Mouse (Mus musculus) heart, adult 8-10 months (tissue): Measurements from ENCODE around the gene Aldh3b3. TPM values are rescaled to one million over a fixed set of nuclear protein-coding genes. Genes with fewer than 3 reads are reported as not detected.
"Not testable (repeated sequence)": the region's sequence is repeated elsewhere in the genome, so short reads cannot be mapped to it uniquely, and the experiment has no call there.

Source experiments
- DNase-seq: peaks from one replicate; pipeline ENCODE4 v3.0.0; 2022; ENCODE audit warnings: low spot score
- total RNA-seq, 4 experiments: library from RNA; stranded (reverse); gene quantifications; 2 replicates each; pipeline ENCODE4 v1.2.4; 2022

Aldh3b3 gene
- total RNA-seq, 4 experiments from 2014 or later, result 0.35 to 1.2 (median 0.55) TPM

DNA sequence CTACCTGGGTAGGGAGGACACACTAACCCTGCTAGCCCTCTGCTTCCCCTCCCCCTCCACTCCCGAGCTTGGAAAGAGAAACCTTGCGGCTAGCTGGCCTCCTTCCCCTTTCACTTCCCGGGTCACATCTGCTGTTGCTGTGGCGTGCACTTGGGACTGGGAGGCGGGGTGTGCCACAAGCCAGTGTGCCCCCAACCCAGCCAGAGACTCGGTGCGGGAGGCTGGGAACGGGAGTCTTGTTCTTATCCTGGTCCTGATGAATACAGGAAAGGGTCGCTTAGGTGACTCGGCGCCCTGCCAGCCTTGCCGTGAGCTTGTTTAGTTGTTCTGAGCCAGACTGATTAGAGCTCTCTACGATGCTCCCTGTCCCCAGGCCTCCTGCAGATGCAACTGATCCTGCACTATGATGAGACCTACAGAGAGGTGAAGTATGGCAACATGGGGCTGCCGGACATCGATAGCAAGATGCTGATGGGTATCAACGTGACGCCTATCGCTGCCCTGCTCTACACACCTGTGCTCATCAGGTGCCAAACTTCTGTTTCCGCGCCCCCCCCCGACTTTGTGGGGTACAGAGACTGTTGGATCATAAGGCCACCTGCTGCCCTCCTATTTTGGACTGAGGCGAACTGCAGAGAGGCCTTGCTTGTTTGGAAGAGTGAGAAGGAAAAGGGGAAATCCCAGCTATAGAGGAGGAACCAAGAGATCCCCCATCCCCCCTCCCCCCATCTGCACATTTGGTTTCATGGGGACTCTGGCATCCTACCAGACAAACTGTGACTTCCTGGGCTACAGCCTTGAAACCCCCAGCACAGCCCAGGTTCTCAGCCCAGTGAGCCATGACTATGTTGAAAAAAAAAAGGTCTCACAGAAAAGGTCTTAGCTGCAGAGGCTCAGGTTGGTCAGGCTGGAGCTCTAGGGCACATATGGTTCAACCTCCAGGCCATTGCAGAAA lies 22.3 kb upstream of the Aldh3b3 start:
- peak; percentile 77 for DNase-seq

DNA sequence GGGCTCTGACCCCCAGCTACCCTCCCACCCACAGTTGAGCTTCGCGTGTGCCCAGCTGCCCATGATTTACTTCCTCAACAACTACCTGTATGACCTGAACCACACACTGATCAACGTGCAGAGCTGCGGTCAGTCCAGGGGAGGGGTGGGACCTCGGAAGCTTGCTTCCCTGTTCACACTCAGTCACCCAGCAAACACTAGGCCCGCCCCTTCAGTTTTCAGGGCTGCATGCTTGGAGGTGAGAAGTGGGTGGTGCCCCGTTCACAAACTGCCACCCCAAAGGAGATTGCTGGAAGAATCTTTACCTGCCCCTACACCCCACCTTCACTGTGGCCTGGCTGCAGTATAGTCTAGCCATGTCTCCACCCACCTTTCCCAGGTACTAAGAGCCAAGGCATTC lies 16.1 kb upstream of the Aldh3b3 start:
- no peak for DNase-seq

DNA sequence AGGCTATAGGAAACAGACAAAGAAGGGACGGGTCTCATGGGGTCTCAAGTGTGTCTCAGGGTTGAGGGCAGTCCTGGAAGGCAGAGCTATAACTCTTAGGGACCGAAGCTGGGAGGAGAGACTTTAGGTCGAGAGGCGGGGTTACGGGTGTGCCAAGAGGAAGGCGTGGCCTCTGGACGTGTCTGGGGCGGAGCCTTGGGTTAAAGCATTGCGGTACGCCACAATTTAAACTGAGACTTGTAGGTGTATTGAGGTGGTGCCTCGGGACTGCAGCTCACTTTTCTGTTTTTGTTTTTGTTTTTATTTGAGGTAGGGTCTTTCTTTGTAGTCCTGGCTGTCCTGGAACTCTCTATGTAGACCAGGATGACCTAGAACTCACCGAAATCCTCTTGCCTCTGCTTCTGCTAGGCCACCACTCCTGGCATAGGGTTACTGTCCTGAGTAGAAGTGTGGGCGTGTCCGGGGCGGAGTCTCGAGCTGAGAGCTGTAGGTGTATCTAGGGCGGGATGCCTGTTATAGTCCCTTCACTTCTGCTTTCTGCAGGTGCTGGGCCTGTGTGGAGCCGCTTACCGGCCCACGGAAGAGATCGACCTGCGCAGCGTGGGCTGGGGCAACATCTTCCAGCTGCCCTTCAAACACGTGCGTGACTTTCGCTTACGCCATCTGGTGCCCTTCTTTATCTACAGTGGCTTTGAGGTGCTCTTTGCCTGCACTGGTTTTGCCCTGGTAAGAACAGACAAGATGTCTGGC lies 15.3 kb upstream of the Aldh3b3 start:
- no peak for DNase-seq

DNA sequence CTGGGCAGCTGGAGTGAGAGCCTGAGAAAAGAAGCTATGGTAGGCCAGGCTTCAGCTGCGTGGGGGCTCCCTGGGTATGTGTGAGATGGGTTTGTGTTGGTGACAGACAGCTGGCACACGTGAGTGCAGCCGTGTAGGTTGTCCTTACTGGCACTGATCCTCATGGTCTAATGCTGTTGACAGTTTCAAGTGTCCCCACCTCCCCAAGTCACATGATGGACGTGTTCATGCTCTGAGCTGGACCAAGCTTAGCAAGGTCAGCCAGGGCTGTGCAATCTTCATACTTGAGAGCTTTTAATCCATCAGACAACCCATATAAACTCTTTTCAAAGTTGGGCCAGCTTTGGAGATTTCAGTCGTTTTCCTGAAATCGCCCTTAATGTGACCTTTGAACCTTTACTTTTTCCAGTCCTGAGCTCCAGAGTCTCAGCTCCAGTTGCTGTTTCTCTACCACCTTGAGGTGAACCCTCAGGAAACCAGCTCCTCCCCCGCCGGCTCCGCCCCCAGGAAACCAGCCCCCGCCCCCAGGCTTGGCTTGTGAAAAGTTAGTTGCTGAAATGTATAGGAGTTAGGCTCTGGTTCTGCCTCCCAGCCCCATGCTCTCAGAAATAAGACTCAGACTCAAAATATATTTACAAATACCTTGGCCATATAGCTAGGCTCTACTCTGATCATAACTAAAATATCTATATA lies 12.4 kb upstream of the Aldh3b3 start:
- DNase-seq, result peak; percentile 18

DNA sequence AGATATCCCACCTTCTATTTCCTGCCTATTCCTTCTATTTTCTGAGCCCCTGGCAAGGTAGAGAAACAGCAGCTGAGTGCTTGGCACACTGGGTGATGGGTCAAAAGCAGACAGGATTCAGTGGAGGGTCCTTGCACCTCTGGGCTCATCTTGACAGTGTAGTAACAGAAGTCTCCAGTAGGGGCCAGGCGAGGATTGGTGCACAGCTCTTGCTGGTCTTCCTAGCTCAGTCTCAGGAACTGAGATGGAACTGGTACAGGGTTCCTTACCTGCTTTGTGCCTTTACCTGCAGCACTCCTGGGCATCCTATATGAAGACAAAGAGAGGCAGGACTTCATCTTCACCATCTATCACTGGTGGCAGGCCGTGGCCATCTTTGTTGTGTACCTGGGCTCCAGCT lies 11.7 kb upstream of the Aldh3b3 start:
- DNase-seq, result peak; percentile 63

DNA sequence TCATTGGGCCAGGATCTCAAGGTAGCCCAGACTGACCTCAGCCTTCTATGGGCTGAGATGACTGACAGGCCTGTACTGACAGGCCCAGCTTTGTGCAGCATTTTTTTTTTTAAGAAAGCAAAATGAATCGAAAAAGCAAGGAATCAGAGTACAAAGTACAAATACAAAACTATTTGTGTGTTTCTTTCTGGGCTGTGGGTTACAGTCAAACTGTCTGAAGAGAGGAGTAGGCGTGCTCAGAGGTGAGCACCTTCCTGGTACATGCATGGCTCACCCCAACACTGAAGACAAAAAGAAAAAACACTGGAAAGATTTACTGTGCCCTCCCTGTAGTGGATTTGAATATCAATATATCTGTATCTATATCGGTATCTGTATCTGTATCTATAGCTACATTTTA lies 10.6 kb upstream of the Aldh3b3 start:
- no peak for DNase-seq

DNA sequence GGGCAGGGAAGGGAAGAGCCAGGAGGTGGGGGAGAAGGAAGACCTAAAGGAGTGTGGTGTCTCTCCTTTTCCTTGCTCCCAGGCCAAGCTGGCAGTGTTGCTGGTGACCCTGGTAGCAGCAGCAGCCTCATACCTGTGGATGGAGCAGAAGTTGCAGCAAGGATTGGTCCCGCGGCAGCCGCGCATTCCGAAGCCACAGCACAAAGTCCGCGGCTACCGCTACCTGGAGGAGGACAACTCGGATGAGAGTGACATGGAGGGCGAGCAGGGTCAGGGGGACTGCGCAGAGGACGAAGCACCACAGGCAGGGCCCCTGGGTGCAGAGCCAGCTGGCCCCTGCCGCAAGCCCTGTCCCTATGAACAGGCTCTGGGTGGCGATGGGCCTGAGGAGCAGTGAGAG lies 9.9 kb upstream of the Aldh3b3 start:
- no peak for DNase-seq

DNA sequence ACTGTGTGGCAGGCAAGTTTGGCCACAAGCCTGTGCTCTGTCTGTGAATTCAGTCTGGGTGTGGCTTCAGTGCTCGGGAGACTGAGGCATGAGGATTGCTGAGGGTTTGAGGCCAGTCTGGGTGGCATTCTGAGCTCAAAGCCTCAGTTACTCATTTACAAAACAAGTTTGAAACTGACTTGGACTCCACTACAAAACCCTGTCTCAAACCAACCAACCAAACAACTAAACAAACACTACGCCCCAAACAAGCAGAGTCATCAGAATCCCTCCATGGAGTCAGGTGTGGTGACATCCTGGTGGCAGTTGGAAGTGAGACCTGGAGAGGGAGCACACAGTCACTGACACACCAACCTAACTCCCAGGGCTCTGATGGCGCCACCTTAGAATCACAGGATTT lies 8.1 kb upstream of the Aldh3b3 start:
- no peak for DNase-seq

DNA sequence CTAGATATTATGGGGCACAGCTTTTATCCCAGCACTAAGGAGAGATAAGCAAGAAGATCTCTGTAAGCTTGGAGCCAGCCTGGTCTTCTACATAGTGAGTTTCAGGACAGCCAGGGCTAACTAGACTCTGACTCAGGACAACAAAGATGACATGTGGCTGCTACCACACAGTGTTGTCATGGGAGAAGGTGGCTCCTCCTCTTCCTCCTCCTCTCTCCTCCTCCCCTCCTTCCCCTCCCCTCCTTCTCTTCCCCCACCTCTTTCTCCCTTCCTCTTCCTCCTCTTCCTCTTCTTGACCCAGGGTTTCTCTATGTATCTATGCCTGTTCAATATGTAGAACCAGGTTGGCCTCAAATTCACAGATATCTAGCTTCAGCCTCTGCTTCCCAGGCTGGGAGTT lies 7.0 kb upstream of the Aldh3b3 start:
- no peak for DNase-seq

DNA sequence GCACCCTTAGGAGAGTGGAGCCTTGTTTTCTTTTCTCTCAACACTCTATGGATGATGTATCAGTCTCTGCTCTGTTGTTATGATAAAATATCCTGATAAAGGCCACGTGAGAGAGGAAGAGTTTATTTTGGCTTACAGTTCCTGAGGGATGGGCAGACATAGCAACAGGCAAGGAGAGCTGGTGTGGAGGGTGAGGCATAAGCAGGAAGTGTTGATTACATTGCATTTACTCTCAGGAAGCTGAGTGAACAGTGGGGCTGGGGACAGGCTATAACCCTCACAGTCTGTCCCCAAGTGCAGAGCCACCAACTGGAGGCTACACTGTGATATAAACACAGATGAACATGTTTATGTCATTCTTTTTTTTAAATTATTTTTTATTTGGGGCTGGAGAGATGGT lies 6.3 kb upstream of the Aldh3b3 start:
- no peak for DNase-seq

DNA sequence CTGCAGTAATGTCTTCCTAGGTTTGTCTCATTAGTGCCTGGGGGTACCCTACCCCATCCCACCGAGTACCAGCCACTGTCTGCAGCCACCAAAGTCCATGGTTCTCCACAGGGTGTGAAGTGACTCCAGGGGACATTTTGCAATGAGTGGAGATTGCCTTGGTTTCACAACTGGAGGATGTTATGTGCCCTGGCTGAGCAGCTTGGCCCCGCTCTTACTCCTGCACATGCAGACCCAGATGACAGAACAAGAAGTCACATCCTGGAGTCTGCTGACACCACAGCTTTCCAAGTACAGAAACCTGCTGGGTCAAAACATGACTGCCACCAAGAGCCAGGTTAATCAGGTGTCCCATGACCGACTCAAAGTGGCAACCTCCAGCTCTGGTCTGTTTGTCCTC lies 3.4 kb upstream of the Aldh3b3 start:
- no peak for DNase-seq

DNA sequence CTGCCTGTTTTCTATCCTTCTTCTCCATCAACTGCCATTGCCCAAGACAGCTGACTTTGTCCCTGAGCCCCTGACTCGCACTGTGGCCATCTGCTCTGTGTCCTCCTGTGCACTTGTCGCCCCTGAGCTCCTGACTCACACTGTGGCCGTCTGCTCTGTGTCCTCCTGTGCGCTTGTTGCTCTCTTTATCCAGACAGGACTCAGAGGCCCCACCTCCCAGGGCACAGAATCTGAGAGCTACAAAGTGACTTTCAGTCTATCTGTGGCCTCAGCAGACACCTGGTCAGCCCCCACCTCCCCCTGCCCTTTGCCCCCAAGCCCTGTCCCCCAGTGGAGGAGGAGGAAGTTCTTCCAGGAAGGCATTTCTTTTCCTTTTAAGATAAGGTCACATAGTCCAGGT lies 2.6 kb upstream of the Aldh3b3 start:
- no peak for DNase-seq

DNA sequence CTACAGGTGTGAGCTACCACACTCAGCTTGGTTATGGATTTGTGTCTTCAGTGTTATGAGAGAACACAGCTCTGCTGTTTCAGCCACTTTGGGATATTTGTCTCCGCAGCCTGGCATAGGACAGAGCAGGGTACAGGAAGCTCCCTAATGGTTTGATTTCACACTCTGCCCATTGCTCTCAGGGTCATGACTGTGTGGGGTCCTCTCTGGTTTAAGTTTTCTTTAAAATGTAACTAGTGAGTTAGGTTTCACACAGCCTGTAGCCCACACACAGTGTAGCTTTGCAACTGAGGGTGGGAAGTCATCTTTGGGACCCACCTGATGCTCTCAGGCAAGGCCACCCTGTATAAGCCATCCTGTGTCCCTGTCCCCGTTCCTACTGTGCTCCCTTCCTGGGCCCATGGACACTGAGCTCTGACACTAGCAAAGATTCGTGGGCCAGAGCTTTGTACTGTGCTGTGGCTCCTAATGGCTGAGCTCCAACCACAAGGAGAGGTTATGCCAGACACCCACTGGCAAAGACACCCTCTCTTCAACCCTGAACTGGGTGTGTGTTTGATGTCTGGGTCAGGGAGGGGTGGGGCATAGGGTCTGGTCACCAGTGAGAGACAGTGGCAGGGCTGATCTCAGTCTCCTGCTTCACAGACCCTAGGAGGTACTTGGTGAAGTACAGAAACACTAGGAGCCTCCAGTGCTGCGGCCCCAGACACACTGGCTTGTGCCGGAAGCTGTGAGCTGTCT lies 979 bp upstream of the Aldh3b3 start:
- DNase-seq, result not testable (repeated sequence)

DNA sequence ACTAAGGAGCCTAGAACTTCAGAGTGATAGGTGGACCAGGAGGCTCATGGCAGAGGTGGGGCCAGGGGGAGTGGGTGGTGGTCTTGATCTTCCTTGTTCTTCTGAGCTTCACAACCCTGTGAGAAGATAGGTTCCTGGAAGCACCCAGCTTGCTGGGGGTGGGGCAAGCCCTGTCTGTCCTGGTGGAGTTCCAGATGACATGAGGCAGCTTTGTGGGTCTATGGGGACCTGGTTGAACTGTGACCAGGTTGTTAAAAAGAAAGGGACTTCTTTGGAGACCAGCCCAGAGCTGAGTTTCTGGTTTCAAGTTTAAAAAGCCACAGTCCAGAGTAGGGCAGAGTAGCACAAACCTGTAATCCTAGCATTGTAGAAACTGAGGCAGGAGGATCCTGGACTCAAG lies 585 bp downstream of the Aldh3b3 start:
- no peak for DNase-seq

DNA sequence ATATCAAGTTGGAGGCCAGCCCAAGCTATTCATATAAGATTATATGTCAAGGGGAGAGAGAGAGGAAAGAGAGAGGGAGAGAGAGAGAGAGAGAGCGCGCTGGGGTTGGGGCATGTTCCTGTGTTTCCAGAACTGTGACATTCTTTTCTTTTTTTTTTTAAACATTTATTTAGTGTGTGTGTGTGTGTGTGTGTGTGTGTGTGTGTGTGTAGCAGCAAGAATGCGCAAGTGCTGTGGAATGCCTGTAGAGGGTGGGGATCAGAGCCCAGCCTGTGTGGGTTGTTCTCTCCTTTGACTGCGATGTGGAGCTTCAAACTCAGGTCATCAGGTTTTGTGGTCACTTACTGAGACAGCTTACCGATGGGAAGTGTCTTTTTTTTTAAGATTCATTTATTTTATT lies 1.8 kb downstream of the Aldh3b3 start:
- no peak for DNase-seq

DNA sequence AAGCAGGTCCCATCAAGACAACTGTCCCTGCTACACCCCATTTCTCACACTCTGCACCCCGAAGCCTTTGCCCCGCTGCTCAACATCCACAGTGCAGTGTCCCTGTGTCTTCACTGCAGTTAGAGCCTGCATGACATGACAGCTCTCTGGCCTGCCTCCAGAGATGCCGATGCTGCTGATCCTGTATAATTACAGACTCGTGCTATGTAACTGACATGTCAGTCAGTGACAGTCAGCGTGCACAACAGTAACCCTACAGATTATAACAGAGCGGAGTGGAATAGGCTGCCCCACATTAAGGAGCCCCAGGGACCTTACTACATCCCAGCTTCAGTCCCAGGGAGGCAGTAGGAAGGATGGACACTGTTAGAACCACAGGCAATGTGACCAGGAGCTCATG lies 3.4 kb downstream of the Aldh3b3 start:
- not testable (repeated sequence) for DNase-seq

DNA sequence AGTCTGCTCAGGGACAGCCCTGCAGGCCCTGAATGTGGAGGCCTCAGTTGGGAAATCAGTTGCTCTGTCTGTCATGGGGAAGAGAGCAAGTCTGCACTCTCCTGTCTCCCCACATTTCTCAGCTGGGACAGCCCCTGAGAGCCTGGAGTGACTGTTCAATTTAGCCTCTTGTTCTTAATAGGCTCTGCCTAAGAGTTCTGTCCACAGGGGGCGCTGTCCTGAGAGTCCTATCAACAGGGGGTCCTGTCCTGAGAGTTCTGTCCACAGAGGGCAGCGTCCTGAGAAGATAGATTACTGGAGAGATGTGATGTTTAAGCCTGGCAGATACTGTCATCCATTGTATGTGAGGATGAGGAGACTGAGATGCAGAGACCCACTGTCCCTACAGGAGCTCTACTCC lies 4.0 kb downstream of the Aldh3b3 start:
- no peak for DNase-seq

DNA sequence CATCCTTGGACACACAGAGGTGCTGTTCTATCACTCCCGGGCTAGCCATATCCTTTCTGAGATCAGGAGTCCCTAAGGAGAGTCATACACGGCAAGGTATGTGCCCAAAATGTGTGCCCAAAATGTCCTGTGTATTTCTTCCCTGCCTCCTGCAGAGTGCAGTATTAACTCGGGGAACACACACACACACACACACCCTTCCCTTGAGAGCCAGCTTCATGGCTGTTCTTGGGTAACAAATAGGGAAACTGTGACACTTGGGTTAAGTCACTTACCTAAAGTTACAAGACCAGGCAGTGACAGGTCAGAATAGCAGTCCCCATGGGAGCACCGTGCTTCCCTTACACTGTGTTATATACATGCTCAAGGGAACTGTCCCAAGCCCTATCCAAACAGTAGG lies 5.6 kb downstream of the Aldh3b3 start:
- DNase-seq, result no peak

DNA sequence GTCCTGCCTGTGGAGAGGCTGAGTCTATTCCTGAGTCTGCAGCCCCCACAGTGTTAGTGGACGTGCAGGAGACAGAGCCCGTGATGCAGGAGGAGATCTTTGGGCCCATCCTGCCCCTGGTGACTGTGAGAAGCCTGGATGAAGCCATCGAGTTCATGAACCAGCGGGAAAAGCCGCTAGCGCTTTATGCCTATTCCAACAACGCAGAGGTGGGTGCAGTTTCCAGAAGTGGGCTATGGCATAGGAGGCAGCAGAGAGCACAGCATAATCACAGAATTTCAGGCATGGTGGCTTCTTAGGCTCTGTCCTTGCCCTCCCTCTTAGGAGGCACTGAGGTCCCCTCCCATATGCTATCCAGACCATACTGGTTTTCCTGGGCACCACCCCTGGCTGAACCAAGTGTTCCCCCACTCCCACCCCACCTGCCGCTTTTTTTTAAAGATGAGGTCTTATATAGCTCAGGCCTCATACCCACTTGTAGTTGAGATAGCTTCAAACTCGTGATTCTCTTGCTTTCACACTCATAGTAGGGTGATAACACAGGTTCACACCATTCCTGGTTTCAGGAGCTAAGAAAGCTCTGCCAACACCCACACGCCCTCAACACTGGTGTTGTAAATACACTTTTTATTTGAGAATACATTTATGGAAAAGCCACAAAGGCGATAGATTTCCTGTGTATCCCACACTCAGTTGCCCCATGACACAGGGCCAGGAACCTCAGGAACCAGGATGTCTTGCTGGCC lies 8.1 kb downstream of the Aldh3b3 start:
- no peak for DNase-seq

DNA sequence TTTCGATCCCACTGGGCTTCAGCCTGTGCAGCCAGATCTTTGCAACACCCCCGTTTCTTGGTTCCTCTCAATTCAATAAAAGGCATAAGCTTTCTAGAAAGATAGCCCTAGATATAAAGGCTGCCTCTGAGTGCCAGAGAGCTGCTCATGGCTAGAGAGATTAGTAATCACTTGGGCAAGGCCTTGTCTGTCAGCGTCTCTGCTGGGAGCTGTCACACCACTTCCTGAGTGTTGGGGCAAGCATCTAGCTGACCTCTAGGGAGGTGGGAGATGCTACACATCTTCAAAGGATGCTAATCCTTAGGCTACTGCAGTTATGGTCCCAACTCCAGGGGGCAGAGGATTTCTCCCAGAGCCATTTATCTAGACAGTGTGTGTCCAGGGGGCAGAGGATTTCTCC lies 8.8 kb downstream of the Aldh3b3 start:
- DNase-seq, result no peak

DNA sequence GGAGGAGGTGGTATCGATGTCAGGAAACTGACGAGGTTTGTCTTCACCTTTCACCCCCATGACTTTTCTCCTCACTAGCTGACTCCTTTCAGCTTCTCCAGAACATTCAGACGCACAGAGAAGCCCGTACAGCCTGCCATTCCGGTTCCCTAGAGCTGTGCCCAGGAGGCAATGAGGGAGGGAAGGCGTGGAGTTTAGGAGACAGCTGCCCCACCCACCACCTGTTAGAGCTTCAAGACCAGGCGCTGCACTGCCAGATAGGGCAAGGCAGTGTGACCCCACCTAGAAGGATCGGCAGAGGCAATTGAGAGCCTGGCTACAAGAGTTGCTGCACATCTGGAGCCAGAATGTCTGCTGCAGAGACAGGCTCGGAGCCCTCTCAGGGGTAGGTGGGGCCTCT lies 13.8 kb downstream of the Aldh3b3 start, which contains the start of gene Aldh3b2:
Gene Aldh3b2, plus strand, starts transcription at position 100 of the 400 bp plus-strand sequence.
- no peak for DNase-seq
